Mouse (Mus musculus) ES-Bruce4 (cell line): ENCODE data around the gene Pusl1. TPM values are rescaled to one million over a fixed set of nuclear protein-coding genes. Genes with fewer than 3 reads are reported as not detected.

Source experiments
- H3K27ac ChIP-seq: 2 replicates; pipeline ENCODE4 v1.5.1; 2012; ENCODE audit warnings: low read length, inconsistent platforms; ENCODE audit not compliant: insufficient read depth
- H3K27me3 ChIP-seq: 2 replicates; pipeline ENCODE4 v1.6.1; 2012; ENCODE audit warnings: mild to moderate bottlenecking, low read length, inconsistent platforms; ENCODE audit not compliant: control insufficient read depth, poor library complexity, insufficient read depth, severe bottlenecking
- H3K36me3 ChIP-seq: 2 replicates; pipeline ENCODE4 v1.6.1; 2012; ENCODE audit warnings: inconsistent platforms, mild to moderate bottlenecking, low read length, moderate library complexity; ENCODE audit not compliant: control insufficient read depth, poor library complexity, insufficient read depth, severe bottlenecking
- H3K4me1 ChIP-seq: one replicate; pipeline ENCODE4 v1.8.1; 2011; ENCODE audit warnings: low read length; ENCODE audit not compliant: control insufficient read depth, insufficient read depth
- H3K4me3 ChIP-seq: 2 replicates; pipeline ENCODE4 v1.5.1; 2011; ENCODE audit warnings: low read depth, mild to moderate bottlenecking, low read length
- H3K9ac ChIP-seq: 2 replicates; pipeline ENCODE4 v1.6.1; 2012; ENCODE audit warnings: low read depth, mild to moderate bottlenecking, inconsistent platforms; ENCODE audit not compliant: poor library complexity, severe bottlenecking
- H3K9me3 ChIP-seq: replicated peaks from 2 replicates; pipeline ENCODE4 v1.6.1; 2012; ENCODE audit warnings: mild to moderate bottlenecking, low read length, inconsistent platforms; ENCODE audit not compliant: control insufficient read depth, poor library complexity, insufficient read depth, severe bottlenecking
- CTCF ChIP-seq: IDR thresholded peaks from one replicate; pipeline ENCODE4 v1.8.1; 2011; ENCODE audit warnings: low read depth, low read length
- EP300 ChIP-seq: IDR thresholded peaks from 2 replicates; pipeline ENCODE4 v1.6.1; 2011; ENCODE audit warnings: low read depth, low read length; ENCODE audit not compliant: insufficient read depth
- POLR2A ChIP-seq: IDR thresholded peaks from one replicate; pipeline ENCODE4 v1.8.1; 2011; ENCODE audit warnings: low read length; ENCODE audit not compliant: insufficient read depth
- polyA plus RNA-seq: library from polyadenylated mRNA; stranded (reverse); fragments of >200 nt; gene quantifications from 2 replicates; pipeline ENCODE4 v1.2.4, GENCODE M21; 2011; ENCODE audit warnings: low read depth; ENCODE audit not compliant: missing spikeins, insufficient read depth, insufficient read length

Pusl1 gene
- polyA plus RNA-seq, 1 experiment: 15.3 TPM

DNA sequence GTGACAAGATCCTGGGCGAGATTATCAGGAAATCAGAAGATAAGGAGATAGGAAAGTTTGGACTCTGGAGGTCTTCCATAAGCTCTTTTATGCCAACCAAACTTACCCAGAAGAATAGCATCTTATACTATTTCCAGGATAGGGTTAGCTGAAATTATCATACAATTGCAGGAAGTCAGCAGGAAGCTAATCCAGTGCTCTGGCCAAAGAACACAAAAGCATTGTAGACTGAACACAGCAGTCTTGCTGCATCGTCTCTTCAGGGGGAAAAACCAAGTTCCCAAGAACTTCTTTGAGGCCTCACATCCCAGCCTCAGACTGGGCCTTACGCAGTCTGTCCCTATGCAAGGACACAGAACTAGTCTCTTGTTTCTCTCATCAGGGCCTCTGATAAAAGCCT lies 8.0 kb downstream of the Pusl1 start:
- H3K27me3 ChIP-seq: no peaks in the 10 kb centered on the region
- H3K4me3 ChIP-seq: no peak overlapping the region
- peaks cover 35% of the 10 kb centered on the region for H3K36me3 ChIP-seq
- no peak overlapping the region for H3K27ac ChIP-seq
- no peaks in the 10 kb centered on the region for H3K4me1 ChIP-seq
- no peaks in the 10 kb centered on the region for H3K9me3 ChIP-seq
- H3K9ac ChIP-seq: no peak overlapping the region
- TF ChIP-seq EP300 (no peak), POLR2A (no peak), CTCF (no peak)

DNA sequence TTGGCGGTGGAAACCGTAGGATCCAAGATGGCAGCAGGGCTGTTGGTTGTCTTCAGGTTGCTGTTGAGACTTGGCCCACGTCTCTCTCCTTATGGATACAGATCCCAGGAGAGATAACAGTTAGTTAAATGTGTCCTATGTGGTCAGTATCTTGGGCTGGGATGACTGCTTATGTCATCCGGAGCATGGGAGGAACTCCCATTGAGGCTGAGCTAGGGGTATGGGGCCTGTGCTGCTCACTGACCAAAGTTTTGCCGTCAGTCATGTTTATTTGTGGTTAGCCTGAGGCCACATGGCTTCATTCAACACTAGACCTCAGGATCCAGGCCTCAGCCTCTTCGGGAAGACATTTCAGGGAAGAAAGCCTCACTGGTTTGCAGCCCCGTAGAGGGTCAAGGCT lies 20.2 kb downstream of the Pusl1 start:
- Histone ChIP-seq H3K9me3 (no peaks in the 10 kb centered on the region), H3K9ac (no peak overlapping the region), H3K27ac (no peak overlapping the region), H3K27me3 (no peaks in the 10 kb centered on the region), H3K4me3 (no peak overlapping the region), H3K36me3 (peaks cover 25% of the 10 kb centered on the region), H3K4me1 (no peaks in the 10 kb centered on the region)
- no peak for TF ChIP-seq POLR2A
- TF ChIP-seq CTCF: no peak
- no peak for TF ChIP-seq EP300

DNA sequence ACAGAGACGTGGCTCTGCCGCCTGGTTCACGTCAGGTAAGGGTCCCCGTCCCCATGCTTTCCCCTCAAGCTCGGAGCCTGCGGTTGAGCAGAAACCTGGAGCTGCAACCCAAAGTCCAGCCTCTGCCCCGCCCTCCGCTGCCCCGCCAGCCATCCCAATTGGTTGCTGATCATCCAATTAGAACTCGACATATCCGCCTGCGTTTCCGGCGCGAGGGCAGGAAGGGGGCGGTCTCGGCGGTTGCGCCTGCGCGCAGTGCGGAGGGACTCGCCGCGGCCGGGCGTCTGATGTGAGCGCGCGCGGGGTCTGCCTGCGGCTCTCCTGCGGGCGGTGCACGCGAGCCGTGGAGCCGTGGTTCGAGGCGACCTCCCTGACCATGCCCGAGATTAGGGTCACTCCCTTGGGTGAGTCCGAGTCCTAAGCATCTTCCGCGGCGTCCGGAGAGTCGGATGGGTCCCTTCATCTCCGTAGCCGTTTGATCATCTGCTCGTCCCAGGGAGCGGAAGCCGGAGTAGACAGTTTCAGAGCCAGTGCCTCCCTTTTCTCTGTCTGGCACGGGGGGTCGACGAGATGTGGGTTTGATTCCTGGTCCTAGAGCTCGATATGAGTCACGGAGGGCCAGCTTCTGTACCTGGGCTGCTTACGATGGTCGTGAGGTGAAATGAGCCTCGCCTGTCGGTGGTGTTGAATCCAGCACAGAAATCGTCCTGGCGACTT lies 22.1 kb downstream of the Pusl1 start, which contains the start of the genes Cptp and Ints11:
Gene Cptp, minus strand, starts transcription at position 124 of the 717 bp plus-strand sequence.
Gene Ints11, plus strand, starts transcription at position 230 of the 717 bp plus-strand sequence.
- Histone ChIP-seq H3K9ac (peak within 1 kb of the TSS; percentile 68), H3K27ac (no peak within 1 kb of the TSS), H3K4me1 (no peaks in the 10 kb centered on the region), H3K27me3 (no peaks in the 10 kb centered on the region), H3K36me3 (peaks cover 15% of the 10 kb centered on the region), H3K4me3 (peak within 1 kb of the TSS; percentile 95), H3K9me3 (no peaks in the 10 kb centered on the region)
- TF ChIP-seq POLR2A (peak; percentile 33), CTCF (no peak)

DNA sequence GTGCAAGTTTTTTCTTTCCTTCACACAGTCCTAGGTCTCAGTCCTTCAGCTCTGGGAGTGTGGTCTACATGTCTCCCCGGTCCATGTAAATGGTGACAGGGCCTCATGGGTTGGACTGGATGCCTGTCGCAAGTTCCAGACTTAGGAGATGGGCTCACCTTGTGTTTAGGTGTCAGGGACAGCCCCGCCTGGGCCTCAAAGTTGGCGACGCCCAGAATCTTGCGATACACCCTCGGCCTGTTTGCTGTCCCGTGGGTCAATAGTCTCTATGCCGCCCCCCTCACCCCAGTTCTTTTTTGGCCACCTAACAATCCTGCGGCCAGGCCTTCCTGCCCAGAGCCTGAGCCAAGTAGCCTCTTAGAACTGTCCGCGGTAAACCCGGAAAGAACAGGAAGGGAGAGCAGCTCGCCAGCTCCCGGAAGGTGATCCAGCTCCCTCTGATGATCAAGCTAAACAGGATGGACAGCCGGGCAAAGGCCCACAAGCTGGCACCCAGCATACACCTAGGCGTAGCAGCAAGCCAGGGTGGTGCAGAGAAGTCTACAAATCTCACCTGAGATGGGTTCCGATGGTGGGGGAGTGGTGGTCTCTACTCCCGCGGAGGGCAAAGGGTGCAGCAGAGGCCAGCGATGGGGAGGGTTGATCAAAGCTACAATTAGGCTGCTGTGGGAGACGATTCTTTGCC lies 22.8 kb downstream of the Pusl1 start:
- TF ChIP-seq CTCF: no peak
- no peak for TF ChIP-seq EP300
- TF ChIP-seq POLR2A: no peak
- Histone ChIP-seq H3K9ac (peak overlapping the region; percentile 68), H3K4me3 (peak overlapping the region; percentile 95), H3K36me3 (peaks cover 12% of the 10 kb centered on the region), H3K4me1 (no peaks in the 10 kb centered on the region), H3K27ac (no peak overlapping the region), H3K27me3 (no peaks in the 10 kb centered on the region), H3K9me3 (no peaks in the 10 kb centered on the region)

DNA sequence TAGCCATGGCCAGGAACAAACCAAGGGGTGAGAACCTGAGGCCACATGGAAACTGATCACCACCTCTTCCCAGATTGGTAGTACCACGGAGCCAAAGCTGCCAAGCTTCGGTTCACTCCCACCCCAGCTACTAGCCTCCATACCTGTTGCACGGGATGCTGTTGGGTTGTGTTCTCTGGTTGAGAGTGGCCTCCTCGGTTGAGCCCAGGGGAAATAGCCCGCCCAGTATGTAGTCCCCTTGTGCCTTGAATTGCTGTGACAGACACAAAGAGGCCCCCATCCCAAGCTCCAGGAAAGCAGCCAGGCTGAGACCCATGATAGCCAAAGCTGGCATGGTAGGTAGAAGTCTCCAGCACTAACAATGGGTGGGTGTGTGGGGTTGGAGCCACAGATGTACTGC lies 28.6 kb downstream of the Pusl1 start, which contains the start of gene Tas1r3:
Gene Tas1r3, minus strand, starts transcription at position 362 of the 400 bp plus-strand sequence.
- Histone ChIP-seq H3K27me3 (no peaks in the 10 kb centered on the region), H3K9ac (no peak within 1 kb of the TSS), H3K36me3 (no peaks in the 10 kb centered on the region), H3K4me3 (no peak within 1 kb of the TSS), H3K27ac (no peak within 1 kb of the TSS), H3K4me1 (no peaks in the 10 kb centered on the region), H3K9me3 (no peaks in the 10 kb centered on the region)
- TF ChIP-seq CTCF (no peak), EP300 (no peak), POLR2A (no peak)

DNA sequence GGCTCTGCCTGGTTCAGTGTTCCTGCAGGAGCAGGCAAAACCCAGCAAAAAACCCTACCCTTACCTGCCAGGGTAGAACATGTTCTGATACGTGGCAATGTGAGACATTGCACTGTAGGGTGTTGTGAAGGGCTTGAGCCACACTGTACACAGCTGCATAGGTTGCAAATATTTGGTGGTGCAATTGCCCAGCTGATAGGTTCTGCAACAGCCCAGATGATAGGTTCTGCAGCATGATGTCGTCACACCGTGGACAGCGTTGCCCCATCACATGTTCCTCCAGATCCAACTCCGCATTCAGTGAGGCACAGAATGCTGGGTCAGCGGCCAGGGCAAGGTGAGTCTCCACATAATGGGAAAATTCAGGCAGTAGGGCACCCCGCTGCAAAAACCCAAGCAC lies 29.8 kb downstream of the Pusl1 start:
- TF ChIP-seq POLR2A (no peak), EP300 (no peak), CTCF (no peak)
- H3K27ac ChIP-seq: no peak overlapping the region
- no peaks in the 10 kb centered on the region for H3K27me3 ChIP-seq
- no peaks in the 10 kb centered on the region for H3K4me1 ChIP-seq
- no peak overlapping the region for H3K9ac ChIP-seq
- H3K9me3 ChIP-seq: no peaks in the 10 kb centered on the region
- no peaks in the 10 kb centered on the region for H3K36me3 ChIP-seq
- H3K4me3 ChIP-seq: no peak overlapping the region
